Mouse (Mus musculus): ENCODE measurements around the gene Serinc3.
A peak's percentile ranks its signal among the peaks of the same experiment; 100 is the strongest.

The Serinc3 gene

DNA sequence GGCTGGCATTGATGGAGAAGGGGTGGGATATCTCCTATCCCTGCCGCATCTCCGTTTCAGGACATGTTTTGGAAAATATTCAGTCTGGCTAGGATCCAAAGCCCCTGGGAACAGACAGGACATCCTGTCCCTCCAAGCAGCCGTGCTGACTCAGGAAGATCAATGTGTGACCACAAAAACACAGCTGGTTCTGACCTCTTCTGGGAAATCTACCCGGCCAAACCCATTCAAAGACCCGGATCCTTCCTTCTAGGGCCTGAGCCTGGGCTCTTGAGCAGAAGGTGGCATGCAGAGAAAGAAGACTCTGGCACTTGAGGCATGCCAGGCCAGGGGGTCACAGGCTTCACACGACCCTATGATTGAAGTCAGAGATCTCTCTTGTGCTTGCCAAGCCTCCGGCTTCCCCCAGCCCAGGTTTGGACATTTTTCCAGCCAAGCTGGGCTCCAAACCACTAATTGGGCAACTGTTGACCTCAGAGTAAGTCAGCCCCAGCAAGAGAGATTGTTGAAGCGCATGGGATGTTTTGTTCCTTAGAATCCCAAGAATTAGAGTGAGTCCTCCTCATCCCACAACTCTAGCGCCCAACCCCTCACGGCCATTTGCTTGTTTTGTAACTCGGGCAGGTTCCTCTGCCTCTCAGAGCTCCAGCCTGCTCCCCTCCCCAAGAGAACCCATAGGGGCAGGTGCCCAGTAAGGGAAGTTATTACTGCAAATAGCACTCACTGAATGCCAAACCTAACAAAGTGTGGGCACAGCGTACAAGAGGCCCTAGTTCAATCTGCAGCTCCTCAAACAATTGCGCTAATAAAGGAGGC is 48.7 kb downstream of the Serinc3 start:
- DNase-seq (ENCODE audit: extremely low spot score, low spot score) = no peak

DNA sequence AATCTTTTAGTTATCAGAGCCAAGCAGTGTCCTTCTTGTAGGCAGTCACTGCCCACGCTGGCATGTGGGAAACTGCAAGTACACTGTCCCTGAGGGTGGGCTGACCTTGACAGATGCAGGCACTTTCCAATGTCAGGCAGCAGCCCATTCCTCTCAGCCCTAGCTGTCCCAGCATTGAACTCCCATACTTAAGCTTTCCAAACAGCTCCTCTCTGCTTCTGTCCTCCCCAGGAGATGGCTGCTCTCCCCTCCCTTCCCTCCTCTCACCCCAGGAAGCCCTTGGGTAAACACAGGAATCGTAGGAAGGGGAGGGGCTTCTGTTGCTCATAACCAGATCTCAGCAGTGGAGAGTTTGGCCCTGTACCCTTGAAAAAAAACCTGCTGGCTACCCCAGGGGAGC is 49.8 kb downstream of the Serinc3 start:
- DNase-seq (ENCODE audit: extremely low spot score, low spot score) = no peak

DNA sequence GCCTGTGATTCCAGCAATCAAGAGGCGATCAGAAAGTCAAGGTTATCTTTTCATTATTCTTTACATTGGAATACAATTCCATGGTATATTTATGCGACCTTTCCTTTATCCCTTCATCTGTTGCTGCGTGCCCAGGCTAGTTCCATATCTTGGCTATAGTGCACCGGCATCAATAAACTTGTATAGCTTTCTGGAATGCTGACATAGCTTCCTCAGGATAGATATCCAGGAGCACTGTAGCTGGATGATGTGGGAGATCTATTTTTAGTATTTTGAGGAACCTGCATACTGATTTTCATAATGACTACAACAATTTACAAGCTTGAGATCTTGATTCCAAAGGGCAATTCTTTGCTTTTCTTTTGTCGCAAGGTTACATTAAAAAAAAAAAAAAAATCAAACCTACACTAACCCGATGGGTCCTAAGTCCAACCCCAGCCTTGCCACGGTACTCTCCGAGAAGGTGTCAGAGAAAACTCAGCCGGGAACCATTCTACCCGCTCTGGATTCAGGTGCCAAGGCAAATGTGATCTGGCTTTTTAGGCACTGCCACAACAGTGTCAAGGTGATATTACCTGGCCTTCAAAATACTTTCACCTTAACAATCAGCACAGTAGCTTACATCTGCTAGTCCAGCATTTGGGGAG is 51.2 kb downstream of the Serinc3 start:
- no peak for DNase-seq (ENCODE audit: extremely low spot score, low spot score)

DNA sequence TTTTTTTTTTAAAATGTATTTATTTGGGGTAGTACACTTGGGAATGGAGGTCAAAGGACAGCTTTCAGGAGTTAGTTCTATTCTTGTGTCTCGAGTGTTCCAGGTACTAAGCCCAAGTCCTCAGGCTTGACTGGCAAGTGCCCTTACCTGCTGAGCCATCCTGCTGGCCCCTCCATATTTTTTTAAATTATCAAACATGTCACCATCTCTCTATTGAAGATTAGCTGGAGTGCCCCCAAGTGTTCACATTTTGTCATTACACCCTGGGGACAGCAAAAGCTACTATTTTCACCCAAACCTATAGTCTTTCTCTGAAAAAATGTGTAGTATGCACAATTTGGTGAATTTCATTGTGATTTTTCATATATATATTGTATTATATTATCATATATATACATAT is 52.8 kb downstream of the Serinc3 start:
- no peak for DNase-seq (ENCODE audit: extremely low spot score, low spot score)

DNA sequence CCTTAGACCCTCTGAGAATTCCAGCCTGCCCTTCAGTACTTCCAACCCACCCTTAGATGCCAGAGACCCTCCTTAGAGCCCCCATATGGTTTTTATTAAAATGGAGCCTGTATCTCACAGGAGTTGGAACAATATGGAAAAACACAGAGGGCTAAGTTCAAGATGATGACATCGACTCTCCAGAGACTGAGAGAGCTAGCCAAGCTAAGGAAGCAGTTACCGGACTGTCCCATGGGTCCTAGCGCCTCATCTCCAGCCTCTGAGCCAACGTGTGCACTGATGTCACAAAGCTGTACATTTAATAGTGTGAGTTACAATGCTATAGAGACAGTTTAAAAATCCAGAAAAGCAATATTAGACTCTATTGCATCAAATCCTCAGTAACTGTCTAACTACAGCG is 53.9 kb downstream of the Serinc3 start:
- no peak for DNase-seq (ENCODE audit: extremely low spot score, low spot score)

DNA sequence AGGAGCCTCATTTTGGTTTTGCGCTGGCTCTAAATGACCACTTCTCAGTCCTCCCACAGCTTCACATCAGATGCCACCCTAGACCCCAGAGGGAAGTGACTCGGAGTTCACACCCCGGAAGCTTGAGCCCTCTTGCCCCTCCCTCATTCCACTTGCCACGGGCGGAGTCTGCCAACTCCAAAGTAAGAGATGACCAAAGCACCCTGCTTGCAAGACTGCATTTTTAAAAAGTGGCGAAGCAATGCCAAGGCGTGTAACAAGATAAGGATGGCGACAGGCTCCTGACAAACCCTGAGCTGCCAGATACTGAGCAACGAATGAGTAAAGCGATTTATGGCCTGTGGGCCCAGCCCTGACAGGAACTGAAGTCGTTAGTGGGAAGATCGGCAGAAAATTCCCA is 54.7 kb downstream of the Serinc3 start:
- no peak for DNase-seq (ENCODE audit: extremely low spot score, low spot score)

DNA sequence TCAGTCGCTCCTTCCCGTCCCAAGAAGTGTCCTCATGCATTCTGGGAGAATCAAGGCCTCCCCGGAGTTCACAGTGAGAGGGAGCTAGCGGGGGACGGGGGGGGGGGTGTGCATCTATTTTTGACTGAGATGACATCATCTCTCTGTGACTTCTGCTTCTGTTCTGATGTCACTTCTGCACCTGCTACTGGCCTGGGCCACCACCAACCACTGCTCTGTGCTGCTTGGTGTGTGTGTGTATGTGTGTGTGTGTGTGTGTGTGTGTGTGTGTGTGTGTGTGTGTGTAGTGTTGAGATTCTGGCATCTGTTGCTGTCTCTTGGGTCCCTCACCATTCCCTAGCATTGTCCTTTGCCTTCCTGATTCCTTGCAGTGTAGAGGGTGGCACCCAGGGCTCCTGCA is 57.4 kb downstream of the Serinc3 start:
- DNase-seq (ENCODE audit: extremely low spot score, low spot score) = no peak

DNA sequence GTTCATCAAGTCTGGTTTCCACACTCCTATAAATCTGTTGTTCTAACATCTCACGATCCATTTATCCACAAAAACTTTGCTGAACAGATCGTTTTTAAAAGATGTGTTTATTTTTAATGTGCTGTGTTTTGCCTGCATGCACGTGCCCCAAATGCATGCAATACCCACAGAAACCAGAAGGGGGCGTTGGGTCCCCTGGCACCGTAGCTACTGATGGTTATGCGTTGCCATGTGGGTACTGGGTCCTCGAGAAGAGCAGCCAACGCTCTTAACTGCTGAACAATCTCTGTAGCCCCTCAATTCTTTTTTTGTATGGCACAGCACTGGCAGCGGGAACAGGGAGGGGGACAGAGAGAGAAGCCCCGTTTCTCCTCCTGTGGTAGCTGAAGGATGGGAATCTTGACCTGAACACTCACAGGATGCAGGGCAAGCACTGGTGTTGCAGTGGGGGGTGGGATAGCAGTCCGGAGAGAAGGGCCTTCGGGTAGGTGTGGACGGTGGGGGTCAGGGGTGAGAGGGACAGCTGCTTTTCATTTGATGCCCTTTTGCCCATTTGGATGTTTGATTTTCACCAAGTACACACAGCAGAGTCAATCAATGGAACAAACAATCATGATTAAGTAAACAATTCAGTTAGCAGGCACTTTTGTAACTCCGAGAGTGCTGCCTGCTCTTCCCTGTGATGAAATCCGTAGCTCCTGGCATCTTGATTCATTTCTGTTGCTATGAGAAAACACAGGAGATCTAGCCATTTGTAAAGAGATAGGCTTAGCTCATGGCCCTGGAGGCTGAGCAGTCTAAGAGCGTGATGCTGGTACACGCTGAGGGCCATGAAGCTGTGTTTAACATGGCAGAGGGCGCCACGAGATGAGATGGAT is 58.3 kb downstream of the Serinc3 start:
- DNase-seq (ENCODE audit: extremely low spot score, low spot score) = peak; percentile 67

DNA sequence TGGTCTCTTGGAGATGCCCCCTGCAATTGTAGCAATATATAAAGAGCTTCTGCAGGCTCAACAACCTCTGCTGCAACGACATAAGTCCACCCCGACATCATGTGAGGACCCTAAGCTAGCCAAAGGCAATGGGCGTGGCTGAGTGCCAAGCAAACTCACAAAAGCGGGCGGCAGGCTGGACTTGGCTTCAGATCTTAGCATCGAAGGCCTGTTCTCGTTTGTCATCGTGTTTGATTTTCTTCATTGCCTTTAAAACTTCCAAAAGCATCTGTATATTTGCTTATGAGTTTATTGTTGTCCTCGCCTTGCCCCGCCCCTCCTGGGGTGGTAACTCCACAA is 60.9 kb downstream of the Serinc3 start:
- no peak for DNase-seq (ENCODE audit: extremely low spot score, low spot score)

DNA sequence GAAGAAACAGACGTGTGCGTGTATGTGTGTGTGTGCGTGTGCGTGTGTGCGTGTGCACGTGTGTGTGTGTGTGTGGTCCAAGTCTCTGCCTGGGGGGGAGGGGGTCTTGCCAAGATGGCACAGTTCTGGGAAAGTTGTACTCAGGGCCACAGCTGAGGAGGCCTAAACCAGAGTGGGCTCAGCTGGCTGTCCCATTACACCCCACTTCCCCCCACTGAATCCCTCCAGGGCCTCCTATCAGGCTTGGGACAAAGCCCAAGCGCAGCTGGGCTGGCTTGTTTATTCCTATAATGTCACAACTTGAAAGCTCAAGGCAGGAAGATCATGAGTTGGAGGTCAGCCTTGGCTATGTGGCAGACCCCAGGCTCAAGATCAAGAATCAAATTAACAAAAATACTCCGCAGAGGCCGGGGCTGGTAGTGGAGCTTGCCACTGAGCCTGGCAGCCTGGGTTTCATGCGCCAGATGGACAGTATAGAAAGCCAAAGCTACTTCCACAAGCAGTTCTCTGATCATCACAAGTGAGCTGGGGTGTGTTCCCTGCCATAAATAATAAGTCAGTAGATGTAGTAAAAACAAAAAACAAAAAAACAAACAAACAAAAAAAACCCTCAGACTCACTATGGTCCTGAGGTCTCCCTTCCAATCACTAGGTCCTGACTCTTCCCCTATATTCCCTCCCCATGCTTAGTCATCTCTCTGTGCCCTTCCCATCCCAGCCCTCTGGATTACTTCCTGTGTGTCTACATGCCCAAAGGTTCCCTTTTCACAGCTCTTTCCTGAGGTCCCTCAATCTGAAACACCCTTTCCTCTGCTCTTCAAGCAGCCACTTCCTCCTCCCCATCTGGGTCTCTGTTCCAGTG is 61.5 kb downstream of the Serinc3 start:
- DNase-seq (ENCODE audit: extremely low spot score, low spot score) = no peak

DNA sequence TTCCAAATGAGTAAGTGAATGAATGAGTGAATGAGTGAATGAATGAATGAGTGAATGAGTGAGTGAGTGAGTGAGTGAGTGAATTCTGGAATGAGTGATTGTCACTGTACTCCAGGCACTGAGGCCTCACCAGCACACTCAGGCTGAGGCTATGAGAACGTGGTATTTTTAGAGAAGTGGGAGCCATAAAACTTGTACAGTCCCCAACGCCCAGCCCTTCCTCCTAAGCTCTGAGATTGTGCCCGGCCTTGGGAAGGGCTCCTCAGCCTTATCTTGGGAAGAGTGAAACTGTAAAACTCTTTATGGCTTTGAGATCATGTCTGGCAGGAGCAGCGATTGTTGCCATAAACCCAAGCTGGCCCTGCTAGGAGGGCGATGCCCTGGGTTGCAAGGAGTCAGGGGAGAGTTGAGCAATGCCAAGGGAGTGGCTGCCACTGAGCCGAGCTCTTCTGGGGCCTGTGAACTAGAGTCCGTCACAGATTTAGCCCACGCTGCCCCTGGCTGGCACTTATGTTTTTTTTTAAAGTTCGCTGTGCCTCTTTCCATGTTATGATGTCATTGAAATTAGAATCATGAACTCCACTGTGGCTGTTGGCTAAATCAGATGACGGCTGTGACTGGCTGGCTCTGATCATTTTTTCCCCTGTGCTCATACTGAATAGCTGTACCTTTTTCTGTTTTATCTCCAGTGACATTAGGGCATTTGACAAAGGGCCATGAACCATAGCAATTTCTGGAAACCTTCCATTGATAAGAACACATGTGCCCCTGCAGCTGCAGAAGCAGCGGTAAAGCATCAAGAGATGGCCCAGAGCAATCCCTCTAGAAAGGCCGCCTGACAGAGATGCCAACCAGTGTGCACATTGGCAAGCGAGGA is 64.6 kb downstream of the Serinc3 start:
- no peak for DNase-seq (ENCODE audit: extremely low spot score, low spot score)

DNA sequence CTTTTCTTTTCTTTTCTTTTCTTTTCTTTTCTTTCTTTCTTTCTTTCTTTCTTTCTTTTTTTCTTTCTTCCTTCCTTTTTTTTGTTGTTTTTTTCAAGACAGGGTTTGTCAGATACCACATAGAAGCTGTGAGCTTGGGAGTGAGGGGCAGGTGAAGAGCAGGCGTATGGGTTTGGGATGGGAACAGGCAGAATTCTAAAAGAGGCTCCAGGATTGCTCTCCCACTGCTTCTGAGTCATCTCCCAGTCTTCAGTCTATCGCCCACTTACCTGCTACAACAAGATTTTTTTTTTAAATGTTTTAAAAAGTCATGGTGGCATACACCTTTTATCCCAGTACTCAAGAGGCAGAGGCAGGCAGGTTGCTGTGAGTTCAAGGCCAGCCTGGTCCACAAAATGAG is 66.9 kb downstream of the Serinc3 start:
- DNase-seq (ENCODE audit: extremely low spot score, low spot score) = no peak

DNA sequence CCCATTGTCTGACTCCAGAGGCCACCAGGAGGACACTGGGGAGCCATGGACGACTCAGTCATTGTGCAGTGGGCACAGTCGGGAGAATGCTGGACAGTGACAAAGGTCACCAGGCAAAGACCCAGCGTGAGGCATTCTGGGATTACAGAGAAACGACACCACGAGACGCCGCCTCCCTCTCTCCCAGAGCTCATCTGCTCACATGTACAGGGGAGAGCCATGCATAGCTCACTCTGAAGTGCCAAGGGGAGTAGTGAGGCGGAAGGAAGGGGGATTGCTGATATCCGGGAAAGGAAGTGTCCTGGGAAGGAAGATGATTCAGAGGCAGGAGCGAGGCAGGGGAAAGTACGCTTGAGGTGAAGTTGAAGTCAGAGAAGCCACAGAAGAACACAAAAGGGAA is 69.7 kb downstream of the Serinc3 start:
- DNase-seq (ENCODE audit: extremely low spot score, low spot score) = no peak

DNA sequence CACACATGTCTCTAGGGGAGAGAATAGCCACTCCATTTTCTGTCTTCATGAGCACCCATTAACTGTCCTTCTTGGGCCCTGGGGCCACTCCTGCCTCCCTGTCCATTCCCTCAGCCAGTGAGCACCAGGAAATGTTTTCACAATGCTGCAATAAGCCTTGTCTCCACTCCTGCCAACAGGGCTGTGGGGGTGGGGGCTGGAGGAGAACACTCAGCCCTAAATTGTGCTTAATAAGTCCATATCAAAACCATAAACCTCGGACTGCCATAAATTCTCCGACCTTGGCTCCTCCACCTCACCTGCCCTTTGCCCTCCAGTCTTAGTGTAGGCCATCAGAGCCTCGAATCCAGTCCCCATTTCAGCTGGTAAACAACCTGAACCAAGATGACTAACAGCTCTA is 70.6 kb downstream of the Serinc3 start:
- no peak for DNase-seq (ENCODE audit: extremely low spot score, low spot score)

Measured in neural tube, embryonic 10.5 days (tissue).